Mouse (Mus musculus) bone marrow macrophage, adult 2 months (primary cell): Measurements from ENCODE around the gene Pxt1.

Experiments
- CTCF ChIP-seq: IDR thresholded peaks from 2 replicates; pipeline ENCODE4 v1.5.1; 2012; ENCODE audit warnings: low read depth, mild to moderate bottlenecking, low read length, moderate library complexity
- POLR2A ChIP-seq: IDR thresholded peaks from 2 replicates; pipeline ENCODE4 v1.6.1; 2012; ENCODE audit warnings: mild to moderate bottlenecking, low read depth, low read length, borderline replicate concordance

- TF ChIP-seq CTCF (no peak), POLR2A (no peak)
These were observed 26.5 kb upstream of the Pxt1 start for GRCm38 (mm10) chr17:28970122-28970521.
